10 mouse cellular contexts compared by ENCODE assay signal in the genomic region with DNA sequence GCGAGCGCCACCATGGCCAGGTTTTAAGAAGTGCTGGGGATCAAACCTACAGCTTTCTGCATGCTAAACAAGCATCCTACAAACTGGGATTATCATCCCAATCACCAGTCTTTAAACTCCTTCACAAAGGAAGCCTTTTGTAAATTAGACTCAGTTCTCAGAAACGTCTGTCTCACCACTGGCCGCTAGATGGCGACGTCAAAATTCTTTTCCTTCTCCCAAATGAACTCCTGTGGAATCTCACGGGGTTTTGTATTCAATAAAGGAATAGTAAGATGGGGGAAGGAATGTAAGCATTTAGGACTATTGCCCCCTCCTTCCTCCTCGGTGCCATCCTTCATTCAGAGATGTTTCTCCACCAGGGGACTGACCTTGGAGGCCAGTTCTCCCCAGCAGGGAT. TPM values are rescaled to one million over a fixed set of nuclear protein-coding genes. Genes with fewer than 3 reads are reported as not detected.
DNase-seq lines count a peak whose midpoint lies in the region; ATAC-seq and TF ChIP-seq lines count a peak whose summit lies in the region.
"Not testable (repeated sequence)": the region's sequence is repeated elsewhere in the genome, so short reads cannot be mapped to it uniquely, and the experiment has no call there.
"Had no signal": no experiment of that assay in that cellular context is flagged by ENCODE, and none has a peak within 500 bp of the region (broad histone marks: within the 10 kb centered on the region; RNA-seq: fewer than 3 reads in every experiment).

No protein-coding gene starts in this region.

- not testable (repeated sequence) for H3K9me3 ChIP-seq in intestine, postnatal 0 days (ENCODE audit: control insufficient read depth)

- DNase-seq in R1 (ENCODE audit: low read depth, low spot score) = peak; percentile 81
- DNase-seq in cerebellum, postnatal 25 days = peak; percentile 60 to 78
- peak; percentile 45 for DNase-seq in gastrocnemius, adult 2 months
- peak; percentile 50 to 56 for DNase-seq in layer of hippocampus, postnatal 36 days
- DNase-seq in lung, postnatal 10 days = peak; percentile 70
- peak; percentile 66 for DNase-seq in right cerebral cortex, adult 18-20 months

- not testable (repeated sequence) for ATAC-seq in intestine, postnatal 0 days

- H3K4me2 ChIP-seq in intestine, postnatal 0 days (replicated peaks; ENCODE audit: low read depth) = not testable (repeated sequence)

- WGBS in intestine, postnatal 0 days = 11% methylated on average over 8 of the region's 8 CpGs

- H3K36me3 ChIP-seq in intestine, postnatal 0 days (ENCODE audit: control insufficient read depth, insufficient read depth) = not testable (repeated sequence)

- H3K4me3 ChIP-seq in gastrocnemius, adult 2 months; intestine, postnatal 0 days (ENCODE audit: low read depth, low read length): not testable (repeated sequence)

- H3K9ac ChIP-seq in intestine, postnatal 0 days (ENCODE audit: low read depth, low read length) = not testable (repeated sequence)

- intact Hi-C loops in gastrocnemius, adult 2 months (cut with DNase I) = loop anchor here (5.0 kb wide), 1 partner anchor 222 kb away; no protein-coding TSS in a partner anchor

- peak; percentile 67 for TF ChIP-seq CTCF in gastrocnemius, adult 2 months (IDR thresholded peaks at IDR 0.05)
- peak; percentile 61 for TF ChIP-seq CTCF in intestine, postnatal 0 days (IDR thresholded peaks at IDR 0.05; ENCODE audit: low read depth)

- not testable (repeated sequence) for H3K27me3 ChIP-seq in intestine, postnatal 0 days (replicated peaks; ENCODE audit: control insufficient read depth, insufficient read depth, low read length)

- H3K27ac ChIP-seq in gastrocnemius, adult 2 months; intestine, postnatal 0 days (ENCODE audit: low read depth, low read length): not testable (repeated sequence)

- not testable (repeated sequence) for H3K4me1 ChIP-seq in intestine, postnatal 0 days (replicated peaks; ENCODE audit: control insufficient read depth, insufficient read depth, low read length)

RNA-seq across cellular contexts. Expression of a gene that starts 26.8 kb away (rescaled TPM):
- total RNA-seq in gastrocnemius, adult 2 months (2021) = not detected
- not detected in 2 replicates for polyA plus RNA-seq in intestine, postnatal 0 days (2015; fragmentation: Nextera tagmentation; extraction: Ambion mirVana)
- total RNA-seq in layer of hippocampus, postnatal 36 days (2021) = not detected
- polyA plus RNA-seq: embryonic facial prominence, embryonic 12.5 days; heart, embryonic 15.5 days; neural tube, embryonic 12.5 days had no signal
